Mouse (Mus musculus) heart, embryonic 13.5 days (tissue): Measurements from ENCODE around the gene Ifitm2. TPM values are rescaled to one million over a fixed set of nuclear protein-coding genes. Genes with fewer than 3 reads are reported as not detected.

ENCODE experiments used
- ATAC-seq: fragments of 200-750 bp; cut with Nextera tagmentation; 2 replicates; pipeline ENCODE4 v1.8.0; 2017; ENCODE audit warnings: moderate TSS enrichment; ENCODE audit not compliant: insufficient number of reproducible peaks, low FRiP score, low TSS enrichment; ENCODE audit errors: extremely low read depth
- H3K27ac ChIP-seq: fragments of 300-500 bp; sonication (generic); replicated peaks from 2 replicates; pipeline ENCODE4 v1.5.1; 2015; ENCODE audit warnings: moderate library complexity, mild to moderate bottlenecking, inconsistent platforms
- H3K27me3 ChIP-seq: fragments of 300-500 bp; sonication (generic); replicated peaks from 2 replicates; pipeline ENCODE4 v1.6.1; 2015; ENCODE audit warnings: mild to moderate bottlenecking, inconsistent platforms
- H3K36me3 ChIP-seq: fragments of 300-500 bp; sonication (generic); 2 replicates; pipeline ENCODE4 v1.6.1; 2015; ENCODE audit warnings: mild to moderate bottlenecking, inconsistent platforms
- H3K4me1 ChIP-seq: fragments of 300-500 bp; sonication (generic); 2 replicates; pipeline ENCODE4 v1.6.1; 2015; ENCODE audit warnings: inconsistent platforms
- H3K4me2 ChIP-seq: fragments of 300-500 bp; sonication (generic); 2 replicates; pipeline ENCODE4 v1.6.1; 2015; ENCODE audit warnings: inconsistent platforms, mild to moderate bottlenecking, moderate library complexity
- H3K4me3 ChIP-seq: fragments of 300-500 bp; sonication (generic); 2 replicates; pipeline ENCODE4 v1.5.1; 2015; ENCODE audit warnings: moderate library complexity, mild to moderate bottlenecking, inconsistent platforms
- H3K9ac ChIP-seq: fragments of 300-500 bp; sonication (generic); 2 replicates; pipeline ENCODE4 v1.6.1; 2015; ENCODE audit warnings: inconsistent platforms, mild to moderate bottlenecking, moderate library complexity
- H3K9me3 ChIP-seq: fragments of 300-500 bp; sonication (generic); 2 replicates; pipeline ENCODE4 v1.6.1; 2016; ENCODE audit warnings: inconsistent platforms
- WGBS: fragments of 180-500 bp; shearing (Covaris S2); methylation state at CpG from one replicate; pipeline ENCODE4 v1.1.7; 2015; ENCODE audit warnings: mixed read lengths; 5-methylcytosine and 5-hydroxymethylcytosine counted together
- polyA plus RNA-seq: library from polyadenylated mRNA; unstranded; fragments of >200 nt; fragmentation: Nextera tagmentation; extraction: Ambion mirVana; gene quantifications from 2 replicates; pipeline ENCODE4 v1.2.1, GENCODE M21; 2015

Gene Ifitm2
- polyA plus RNA-seq, 1 experiment from 2014 or later: 505 TPM

GRCm38 (mm10) chr7:140967862-140968591, 12.2 kb upstream of the Ifitm2 start:
- H3K9ac ChIP-seq: no peak overlapping the region
- peaks cover 13% of the 10 kb centered on the region for H3K4me1 ChIP-seq
- H3K27ac ChIP-seq: no peak overlapping the region
- no peak; the same call in 1 of the 2 replicates for ATAC-seq
- no peak overlapping the region for H3K4me2 ChIP-seq
- H3K36me3 ChIP-seq: no peaks in the 10 kb centered on the region
- no peak overlapping the region for H3K4me3 ChIP-seq
- peaks cover 55% of the 10 kb centered on the region for H3K27me3 ChIP-seq
- 12% methylated on average over 14 of the region's 14 CpGs for WGBS
- no peaks in the 10 kb centered on the region for H3K9me3 ChIP-seq

GRCm38 (mm10) chr7:140966921-140967320, 11.1 kb upstream of the Ifitm2 start, which contains the start of gene Ifitm1:
Ifitm1 (plus strand) TSS chr7:140967221.
- no peak for ATAC-seq
- peaks cover 49% of the 10 kb centered on the region for H3K27me3 ChIP-seq
- no peak within 1 kb of the TSS for H3K9ac ChIP-seq
- no peaks in the 10 kb centered on the region for H3K9me3 ChIP-seq
- H3K4me1 ChIP-seq: peaks cover 13% of the 10 kb centered on the region
- no peaks in the 10 kb centered on the region for H3K36me3 ChIP-seq
- 72% methylated on average over 4 of the region's 4 CpGs for WGBS
- no peak within 1 kb of the TSS for H3K27ac ChIP-seq
- H3K4me2 ChIP-seq: no peak within 1 kb of the TSS
- no peak within 1 kb of the TSS for H3K4me3 ChIP-seq

GRCm38 (mm10) chr7:140962733-140963132, 6.9 kb upstream of the Ifitm2 start:
- Histone ChIP-seq H3K4me1 (no peaks in the 10 kb centered on the region; the same call in 1 of the 2 replicates), H3K36me3 (no peaks in the 10 kb centered on the region), H3K4me2 (no peak overlapping the region), H3K9ac (no peak overlapping the region), H3K4me3 (no peak overlapping the region), H3K27me3 (peaks cover 32% of the 10 kb centered on the region), H3K9me3 (no peaks in the 10 kb centered on the region), H3K27ac (no peak overlapping the region)
- ATAC-seq: no peak
- 68% methylated on average over 2 of the region's 2 CpGs for WGBS

GRCm38 (mm10) chr7:140961416-140961815, 5.6 kb upstream of the Ifitm2 start:
- WGBS: 53% methylated on average over 2 of the region's 2 CpGs
- Histone ChIP-seq H3K4me1 (peaks cover 2% of the 10 kb centered on the region), H3K4me3 (no peak overlapping the region), H3K4me2 (no peak overlapping the region), H3K27ac (no peak overlapping the region), H3K27me3 (peaks cover 20% of the 10 kb centered on the region), H3K9ac (no peak overlapping the region), H3K36me3 (no peaks in the 10 kb centered on the region), H3K9me3 (no peaks in the 10 kb centered on the region)
- no peak for ATAC-seq

- Histone ChIP-seq H3K4me2 (no peak overlapping the region), H3K9ac (no peak overlapping the region), H3K36me3 (no peaks in the 10 kb centered on the region), H3K4me1 (peaks cover 8% of the 10 kb centered on the region), H3K4me3 (no peak overlapping the region), H3K27ac (no peak overlapping the region), H3K27me3 (peaks cover 17% of the 10 kb centered on the region), H3K9me3 (no peaks in the 10 kb centered on the region)
- 76% methylated on average over 5 of the region's 5 CpGs for WGBS
- ATAC-seq: no peak
Measured at GRCm38 (mm10) chr7:140960026-140960425, 4.2 kb upstream of the Ifitm2 start.

- H3K4me1 ChIP-seq: peaks cover 14% of the 10 kb centered on the region
- no peak overlapping the region for H3K27ac ChIP-seq
- ATAC-seq: no peak
- no peak overlapping the region for H3K9ac ChIP-seq
- no peaks in the 10 kb centered on the region for H3K36me3 ChIP-seq
- H3K9me3 ChIP-seq: no peaks in the 10 kb centered on the region
- no peak overlapping the region for H3K4me2 ChIP-seq
- H3K4me3 ChIP-seq: no peak overlapping the region
- peaks cover 11% of the 10 kb centered on the region for H3K27me3 ChIP-seq
- WGBS: 14% methylated on average over 9 of the region's 9 CpGs
Measured at GRCm38 (mm10) chr7:140959181-140959901, 3.6 kb upstream of the Ifitm2 start.

GRCm38 (mm10) chr7:140956556-140956869, 726 bp upstream of the Ifitm2 start:
- Histone ChIP-seq H3K9ac (peak overlapping the region; percentile 66), H3K4me3 (no peak overlapping the region), H3K27ac (peak overlapping the region; percentile 94), H3K36me3 (0 out of 2 replicates have a peak, but pooled peaks cover 9% of the 10 kb centered on the region), H3K9me3 (no peaks in the 10 kb centered on the region), H3K4me2 (peak overlapping the region; percentile 75), H3K27me3 (peaks cover 11% of the 10 kb centered on the region), H3K4me1 (peaks cover 39% of the 10 kb centered on the region)
- 37% methylated on average over 6 of the region's 6 CpGs for WGBS
- ATAC-seq: no peak

GRCm38 (mm10) chr7:140955342-140955741, 445 bp downstream of the Ifitm2 start:
- peak overlapping the region; percentile 75 for H3K4me2 ChIP-seq
- H3K27ac ChIP-seq: peak overlapping the region; percentile 94
- ATAC-seq: no peak
- peaks cover 51% of the 10 kb centered on the region for H3K4me1 ChIP-seq
- peaks cover 11% of the 10 kb centered on the region for H3K27me3 ChIP-seq
- under 1% methylated on average over 17 of the region's 17 CpGs for WGBS
- H3K9me3 ChIP-seq: no peaks in the 10 kb centered on the region
- H3K9ac ChIP-seq: peak overlapping the region; percentile 86
- peak overlapping the region; percentile 68 for H3K4me3 ChIP-seq
- 0 out of 2 replicates have a peak, but pooled peaks cover 9% of the 10 kb centered on the region for H3K36me3 ChIP-seq

GRCm38 (mm10) chr7:140954733-140955071, 1.1 kb downstream of the Ifitm2 start:
- WGBS: 10% methylated on average over 9 of the region's 9 CpGs
- peaks cover 11% of the 10 kb centered on the region for H3K27me3 ChIP-seq
- H3K4me3 ChIP-seq: peak overlapping the region; percentile 68
- H3K36me3 ChIP-seq: peaks cover 11% of the 10 kb centered on the region; the same call in 1 of the 2 replicates
- peaks cover 54% of the 10 kb centered on the region for H3K4me1 ChIP-seq
- peak overlapping the region; percentile 75 for H3K4me2 ChIP-seq
- ATAC-seq: no peak
- peak overlapping the region; percentile 86 for H3K9ac ChIP-seq
- H3K9me3 ChIP-seq: no peaks in the 10 kb centered on the region
- H3K27ac ChIP-seq: peak overlapping the region; percentile 94

GRCm38 (mm10) chr7:140953800-140954732, 1.7 kb downstream of the Ifitm2 start:
- H3K36me3 ChIP-seq: peaks cover 18% of the 10 kb centered on the region
- ATAC-seq: no peak
- peak overlapping the region; percentile 68 for H3K4me3 ChIP-seq
- peak overlapping the region; percentile 94 for H3K27ac ChIP-seq
- H3K4me1 ChIP-seq: peaks cover 54% of the 10 kb centered on the region
- H3K27me3 ChIP-seq: peaks cover 11% of the 10 kb centered on the region
- peak overlapping the region; percentile 86 for H3K9ac ChIP-seq
- no peaks in the 10 kb centered on the region for H3K9me3 ChIP-seq
- 53% methylated on average over 15 of the region's 15 CpGs for WGBS
- H3K4me2 ChIP-seq: peak overlapping the region; percentile 75

GRCm38 (mm10) chr7:140953133-140953532, 2.7 kb downstream of the Ifitm2 start:
- peaks cover 60% of the 10 kb centered on the region for H3K4me1 ChIP-seq
- peak overlapping the region; percentile 86; the same call in 1 of the 2 replicates for H3K9ac ChIP-seq
- H3K4me2 ChIP-seq: peak overlapping the region; percentile 75
- no peak for ATAC-seq
- H3K9me3 ChIP-seq: no peaks in the 10 kb centered on the region
- 71% methylated on average over 11 of the region's 11 CpGs for WGBS
- H3K4me3 ChIP-seq: no peak overlapping the region
- peaks cover 27% of the 10 kb centered on the region for H3K36me3 ChIP-seq
- peaks cover 2% of the 10 kb centered on the region; the same call in 1 of the 2 replicates for H3K27me3 ChIP-seq
- H3K27ac ChIP-seq: no peak overlapping the region
